Mouse (Mus musculus): ENCODE measurements around the gene Gm45713. TPM values are rescaled to one million over a fixed set of nuclear protein-coding genes. Genes with fewer than 3 reads are reported as not detected.
"Not testable (repeated sequence)": the region's sequence is repeated elsewhere in the genome, so short reads cannot be mapped to it uniquely, and the experiment has no call there.

Gene Gm45713
- total and polyA plus RNA-seq, 2 experiments from 2014 or later = not detected

GRCm38 (mm10) chr7:45119780-45120709, 16.0 kb downstream of the Gm45713 start:
- Histone ChIP-seq H3K9me3 (ENCODE audit: low read length) (no peaks in the 10 kb centered on the region), H3K36me3 (ENCODE audit: insufficient read depth) (peaks cover 53% of the 10 kb centered on the region), H3K4me3 (ENCODE audit: low read depth, low read length) (no peak overlapping the region), H3K27me3 (ENCODE audit: insufficient read depth, low read length) (no peaks in the 10 kb centered on the region), H3K27ac (ENCODE audit: low read depth, low read length) (no peak overlapping the region), H3K4me2 (ENCODE audit: low read depth) (no peak overlapping the region), H3K4me1 (ENCODE audit: insufficient read depth) (peaks cover 11% of the 10 kb centered on the region), H3K9ac (no peak overlapping the region)
- TF ChIP-seq CTCF (IDR thresholded peaks at IDR 0.05; ENCODE audit: low read depth) = no peak
- ATAC-seq (no peak), DNase-seq (no peak)
- 78% methylated on average over 5 of the region's 5 CpGs for WGBS

- H3K27ac ChIP-seq (ENCODE audit: low read depth, low read length) = no peak overlapping the region
- TF ChIP-seq CTCF (IDR thresholded peaks at IDR 0.05; ENCODE audit: low read depth) = no peak
- WGBS = 92% methylated on average over 6 of the region's 6 CpGs
- peaks cover 50% of the 10 kb centered on the region for H3K36me3 ChIP-seq (ENCODE audit: insufficient read depth)
- no peak overlapping the region for H3K4me3 ChIP-seq (ENCODE audit: low read depth, low read length)
- peaks cover 6% of the 10 kb centered on the region for H3K4me1 ChIP-seq (ENCODE audit: insufficient read depth)
- H3K9me3 ChIP-seq (ENCODE audit: low read length) = no peaks in the 10 kb centered on the region
- ATAC-seq (no peak), DNase-seq (no peak)
- H3K9ac ChIP-seq = no peak overlapping the region
- no peak overlapping the region for H3K4me2 ChIP-seq (ENCODE audit: low read depth)
- H3K27me3 ChIP-seq (ENCODE audit: insufficient read depth, low read length) = no peaks in the 10 kb centered on the region
Measured at GRCm38 (mm10) chr7:45118336-45118735, 17.7 kb downstream of the Gm45713 start.

DNA sequence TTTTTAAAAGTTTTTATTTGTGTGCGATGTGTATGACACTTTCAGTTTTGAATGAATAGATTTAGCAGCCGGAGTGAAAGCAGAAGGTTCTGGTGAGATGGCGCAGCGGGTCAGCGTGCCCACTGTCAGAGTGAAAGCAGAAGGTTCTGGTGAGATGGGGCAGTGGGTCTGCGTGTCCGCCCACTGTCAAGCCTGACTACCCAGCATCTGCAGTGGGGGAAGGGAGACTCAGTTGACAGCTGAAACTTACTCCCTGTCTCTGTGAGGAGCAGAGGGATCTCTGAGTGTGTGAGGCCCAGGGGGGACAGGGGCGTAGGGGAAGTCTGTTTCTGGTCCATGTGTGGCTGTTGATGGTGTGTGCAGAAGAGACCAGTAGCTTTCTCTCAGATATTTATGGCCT, 18.5 kb downstream of the Gm45713 start:
- no peak overlapping the region for H3K9ac ChIP-seq
- no peak for DNase-seq
- H3K27ac ChIP-seq (ENCODE audit: low read depth, low read length) = no peak overlapping the region
- 88% methylated on average over 8 of the region's 8 CpGs for WGBS
- H3K4me1 ChIP-seq (ENCODE audit: insufficient read depth) = no peaks in the 10 kb centered on the region
- ATAC-seq = no peak
- H3K27me3 ChIP-seq (ENCODE audit: insufficient read depth, low read length) = no peaks in the 10 kb centered on the region
- no peaks in the 10 kb centered on the region for H3K9me3 ChIP-seq (ENCODE audit: low read length)
- no peak overlapping the region for H3K4me3 ChIP-seq (ENCODE audit: low read depth, low read length)
- no peak overlapping the region for H3K4me2 ChIP-seq (ENCODE audit: low read depth)
- H3K36me3 ChIP-seq (ENCODE audit: insufficient read depth) = peaks cover 47% of the 10 kb centered on the region
- TF ChIP-seq CTCF (IDR thresholded peaks at IDR 0.05; ENCODE audit: low read depth) = no peak

GRCm38 (mm10) chr7:45113476-45113875, 22.6 kb downstream of the Gm45713 start:
- Histone ChIP-seq H3K9ac (no peak overlapping the region), H3K4me3 (ENCODE audit: low read depth, low read length) (no peak overlapping the region), H3K4me2 (ENCODE audit: low read depth) (no peak overlapping the region), H3K9me3 (ENCODE audit: low read length) (no peaks in the 10 kb centered on the region), H3K4me1 (ENCODE audit: insufficient read depth) (no peaks in the 10 kb centered on the region), H3K27me3 (ENCODE audit: insufficient read depth, low read length) (no peaks in the 10 kb centered on the region), H3K27ac (ENCODE audit: low read depth, low read length) (no peak overlapping the region), H3K36me3 (ENCODE audit: insufficient read depth) (peaks cover 10% of the 10 kb centered on the region; the same call in 1 of the 2 replicates)
- TF ChIP-seq CTCF (IDR thresholded peaks at IDR 0.05; ENCODE audit: low read depth) = no peak
- DNase-seq (no peak), ATAC-seq (no peak)
- 89% methylated on average over 2 of the region's 2 CpGs for WGBS

DNA sequence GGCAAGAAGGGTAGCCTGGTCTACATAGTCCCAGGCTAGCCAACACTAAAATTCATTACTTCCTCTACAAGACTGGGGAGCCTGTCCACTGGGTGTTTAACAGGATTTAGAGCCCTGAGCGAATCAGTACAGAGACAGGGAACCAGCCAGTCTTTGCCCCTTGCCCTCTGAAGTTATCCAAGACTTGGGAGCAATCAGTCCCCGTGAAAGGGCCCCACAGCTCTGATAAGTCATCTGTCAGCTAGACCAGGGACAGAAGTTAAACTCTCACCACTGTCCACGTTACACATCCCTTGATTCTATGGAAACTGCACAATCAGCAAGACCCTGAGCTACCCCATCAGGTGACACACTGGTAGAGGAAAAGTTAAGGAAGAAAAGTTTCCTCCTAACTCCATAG, 23.5 kb downstream of the Gm45713 start:
- no peak overlapping the region for H3K4me3 ChIP-seq (ENCODE audit: low read depth, low read length)
- H3K9me3 ChIP-seq (ENCODE audit: low read length) = no peaks in the 10 kb centered on the region
- 77% methylated on average over 3 of the region's 3 CpGs for WGBS

DNA sequence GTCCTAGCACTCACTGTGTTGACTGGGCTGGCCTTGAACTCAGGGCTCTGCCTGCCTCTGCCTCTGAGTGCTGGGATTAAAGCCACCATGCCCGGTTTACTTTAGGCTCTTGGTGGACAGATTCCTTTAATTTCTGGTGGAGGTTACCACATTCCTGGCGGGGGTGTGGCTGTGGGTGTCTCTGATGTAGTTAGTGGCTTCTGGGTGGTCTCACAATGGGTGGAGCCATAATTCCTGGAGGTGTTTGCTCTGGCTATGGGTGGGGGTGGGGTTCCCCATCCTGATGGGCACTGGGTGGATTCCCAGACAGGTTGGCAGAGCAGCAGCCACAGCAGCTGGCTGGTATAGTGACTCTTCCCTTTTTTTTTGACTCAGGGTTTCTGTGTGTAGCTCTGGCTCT, 24.1 kb downstream of the Gm45713 start:
- Histone ChIP-seq H3K9me3 (ENCODE audit: low read length) (no peaks in the 10 kb centered on the region), H3K36me3 (ENCODE audit: insufficient read depth) (no peaks in the 10 kb centered on the region), H3K4me3 (ENCODE audit: low read depth, low read length) (no peak overlapping the region), H3K9ac (no peak overlapping the region), H3K27me3 (ENCODE audit: insufficient read depth, low read length) (no peaks in the 10 kb centered on the region), H3K4me1 (ENCODE audit: insufficient read depth) (no peaks in the 10 kb centered on the region), H3K4me2 (ENCODE audit: low read depth) (no peak overlapping the region), H3K27ac (ENCODE audit: low read depth, low read length) (no peak overlapping the region)
- DNase-seq (no peak), ATAC-seq (no peak)
- TF ChIP-seq CTCF (IDR thresholded peaks at IDR 0.05; ENCODE audit: low read depth) = no peak
- 61% methylated on average over 2 of the region's 2 CpGs for WGBS

More for the DNA sequence above, 23.5 kb downstream of the Gm45713 start:
- TF ChIP-seq CTCF (IDR thresholded peaks at IDR 0.05; ENCODE audit: low read depth) = no peak
- Histone ChIP-seq H3K27ac (ENCODE audit: low read depth, low read length) (no peak overlapping the region), H3K9ac (no peak overlapping the region), H3K36me3 (ENCODE audit: insufficient read depth) (peaks cover 1% of the 10 kb centered on the region; the same call in 1 of the 2 replicates), H3K4me2 (ENCODE audit: low read depth) (no peak overlapping the region), H3K27me3 (ENCODE audit: insufficient read depth, low read length) (no peaks in the 10 kb centered on the region), H3K4me1 (ENCODE audit: insufficient read depth) (no peaks in the 10 kb centered on the region)
- ATAC-seq (no peak), DNase-seq (no peak)

DNA sequence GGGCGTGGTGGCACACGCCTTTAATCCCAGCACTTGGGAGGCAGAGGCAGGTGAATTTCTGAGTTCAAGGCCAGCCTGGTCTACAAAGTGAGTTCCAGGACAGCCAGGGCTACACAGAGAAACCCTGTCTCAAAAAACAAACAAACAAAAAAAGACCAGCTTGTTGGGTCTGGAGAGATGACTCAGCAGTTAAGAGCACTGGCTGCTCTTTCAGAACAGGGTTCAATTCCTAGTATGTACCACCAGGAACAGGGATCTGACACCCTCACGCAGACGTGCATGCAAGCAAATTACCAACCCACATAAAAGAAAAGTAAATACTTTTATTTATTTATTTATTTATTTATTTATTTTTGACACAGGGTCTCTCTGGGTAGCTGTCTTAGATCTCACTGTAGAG, 25.9 kb downstream of the Gm45713 start:
- H3K36me3 ChIP-seq (ENCODE audit: insufficient read depth); H3K4me2 ChIP-seq (ENCODE audit: low read depth); H3K9ac ChIP-seq; H3K9me3 ChIP-seq (ENCODE audit: low read length); H3K27ac ChIP-seq (ENCODE audit: low read depth, low read length); H3K4me3 ChIP-seq (ENCODE audit: low read depth, low read length); H3K4me1 ChIP-seq (ENCODE audit: insufficient read depth); DNase-seq; ATAC-seq; H3K27me3 ChIP-seq (ENCODE audit: insufficient read depth, low read length): not testable (repeated sequence)
- 90% methylated on average over 4 of the region's 4 CpGs for WGBS
